Mouse (Mus musculus) megakaryocyte, embryonic 14.5 days (primary cell): ENCODE data around the gene Arhgdia. TPM values are rescaled to one million over a fixed set of nuclear protein-coding genes. Genes with fewer than 3 reads are reported as not detected.

Experiments
- H3K27me3 ChIP-seq: replicated peaks from 2 replicates; pipeline ENCODE3; 2012; ENCODE audit warnings: inconsistent platforms
- H3K36me3 ChIP-seq: replicated peaks from 2 replicates; pipeline ENCODE3; 2012; ENCODE audit warnings: low read length, inconsistent platforms, mixed read lengths
- H3K4me1 ChIP-seq: 2 replicates; pipeline ENCODE4 v1.6.1; 2012; ENCODE audit warnings: inconsistent platforms
- H3K4me3 ChIP-seq: replicated peaks from 2 replicates; pipeline ENCODE3; 2012; ENCODE audit warnings: moderate library complexity, mild to moderate bottlenecking, inconsistent platforms
- H3K9me3 ChIP-seq: 2 replicates; pipeline ENCODE4 v1.6.1; 2012; ENCODE audit warnings: inconsistent platforms
- FLI1 ChIP-seq: IDR thresholded peaks from 2 replicates; pipeline ENCODE4 v1.6.1; 2012; ENCODE audit warnings: low read length, inconsistent platforms, mixed read lengths
- GATA1 ChIP-seq: IDR thresholded peaks from 3 replicates; pipeline ENCODE4 v1.6.1; 2012; ENCODE audit warnings: mixed read lengths, low read length, inconsistent platforms, borderline replicate concordance
- polyA plus RNA-seq: library from polyadenylated mRNA; stranded (reverse); fragments of >175 nt; gene quantifications from 2 replicates; pipeline ENCODE4 v1.2.3, GENCODE M21; 2012; ENCODE audit warnings: low replicate concordance; ENCODE audit not compliant: insufficient read depth

Arhgdia gene
- 1,582 and 1,923 TPM in 2 replicates for polyA plus RNA-seq

DNA sequence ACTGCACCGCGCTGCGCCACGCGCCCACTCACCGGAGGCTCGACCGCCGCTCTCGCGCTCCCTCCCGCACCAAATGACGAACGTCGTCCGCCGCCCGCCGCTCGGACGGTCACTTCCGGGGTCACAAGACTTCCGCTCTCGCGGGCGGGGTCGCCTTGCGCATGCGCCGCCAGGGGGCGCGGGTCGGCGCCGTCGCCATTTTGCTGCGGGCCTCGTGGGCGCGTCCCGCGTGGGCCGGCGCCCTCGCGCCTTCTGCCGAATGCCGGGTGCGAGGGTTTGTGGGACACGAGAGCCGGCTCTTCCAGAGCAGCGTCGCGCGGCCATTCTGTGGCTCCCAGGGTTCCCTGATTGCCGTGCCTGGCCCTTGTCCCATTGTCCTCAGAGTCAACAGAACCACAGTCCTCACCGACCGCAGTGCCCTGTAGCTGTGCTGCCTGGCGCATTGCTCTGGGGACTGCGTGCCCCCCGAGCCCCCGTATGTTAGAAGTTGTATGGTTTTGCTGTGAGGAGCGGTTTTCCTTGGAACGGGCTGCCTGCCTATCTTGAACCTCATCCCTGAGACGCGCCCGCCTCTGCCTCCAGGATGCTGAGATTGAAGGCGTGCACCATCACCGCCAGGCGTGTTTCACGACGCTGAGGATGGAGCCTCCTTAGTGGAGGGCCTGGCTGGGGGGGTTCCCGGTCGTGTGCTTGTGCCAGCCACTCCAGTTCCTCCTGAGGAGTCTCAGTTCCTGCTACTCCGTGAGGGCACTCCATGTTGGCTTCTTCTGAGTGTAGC, at the start of gene Arhgdia:
Gene Arhgdia (minus strand): TSS at position 135 of the 778 bp plus-strand sequence.
- peaks cover 60% of the 10 kb centered on the region for H3K36me3 ChIP-seq
- no peaks in the 10 kb centered on the region for H3K9me3 ChIP-seq
- H3K4me3 ChIP-seq = peak within 1 kb of the TSS; percentile 98
- H3K4me1 ChIP-seq = peaks cover 51% of the 10 kb centered on the region
- H3K27me3 ChIP-seq = no peaks in the 10 kb centered on the region
- TF ChIP-seq FLI1 = no peak; the same call in 1 of the 2 replicates
- no peak for TF ChIP-seq GATA1

DNA sequence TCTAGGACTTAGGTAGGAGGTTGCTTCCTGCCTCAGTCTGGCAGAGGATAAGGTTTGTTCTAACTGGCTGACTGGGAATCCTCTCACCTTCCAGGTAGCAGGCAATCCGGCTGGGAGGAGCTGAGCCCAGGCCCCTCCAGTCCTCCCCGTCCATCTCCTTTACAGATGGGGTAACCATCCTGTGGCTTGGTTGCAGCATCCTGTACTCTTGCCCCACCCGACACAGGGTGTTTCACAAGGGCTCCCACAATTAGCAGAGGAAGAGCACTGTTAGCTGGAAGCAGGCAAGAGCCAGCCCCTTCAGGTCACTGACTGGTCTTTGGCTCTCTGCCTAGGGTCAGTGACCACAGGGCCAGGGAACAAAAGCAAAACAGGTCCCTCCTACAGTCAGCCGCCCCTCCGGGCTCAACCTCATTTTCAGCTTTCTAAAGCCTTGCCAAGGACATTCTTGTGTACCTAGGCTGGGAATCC, 49.0 kb upstream of the Arhgdia start:
- H3K27me3 ChIP-seq = no peaks in the 10 kb centered on the region
- no peak for TF ChIP-seq GATA1
- no peak for TF ChIP-seq FLI1
- peak overlapping the region; percentile 93 for H3K4me3 ChIP-seq
- H3K4me1 ChIP-seq = peaks cover 80% of the 10 kb centered on the region
- H3K36me3 ChIP-seq = peaks cover 34% of the 10 kb centered on the region
- H3K9me3 ChIP-seq = no peaks in the 10 kb centered on the region

DNA sequence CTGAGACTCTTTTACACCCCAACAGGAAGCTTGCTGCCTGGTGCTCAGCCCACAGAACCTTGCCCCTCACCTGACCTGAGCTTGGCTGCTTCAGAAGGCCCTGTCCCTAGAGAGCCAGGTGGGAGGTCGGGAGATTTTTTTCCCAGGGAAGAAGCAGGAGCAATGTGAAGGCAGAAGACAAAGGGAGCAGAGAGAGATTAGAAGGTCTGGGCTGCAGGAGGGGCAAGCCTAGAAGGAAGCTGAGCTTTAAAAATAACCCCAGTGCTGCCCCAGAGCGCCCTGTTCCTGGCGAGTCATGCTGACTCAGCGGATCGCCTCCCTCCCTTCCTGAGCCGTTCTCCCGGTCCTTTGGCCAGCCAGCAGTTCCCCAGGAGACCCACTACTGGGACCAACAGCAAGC, 48.5 kb upstream of the Arhgdia start:
- H3K4me3 ChIP-seq = peak overlapping the region; percentile 93
- H3K9me3 ChIP-seq = no peaks in the 10 kb centered on the region
- H3K4me1 ChIP-seq = peaks cover 81% of the 10 kb centered on the region
- TF ChIP-seq GATA1 (no peak), FLI1 (no peak)
- no peaks in the 10 kb centered on the region for H3K27me3 ChIP-seq
- H3K36me3 ChIP-seq = peaks cover 38% of the 10 kb centered on the region

DNA sequence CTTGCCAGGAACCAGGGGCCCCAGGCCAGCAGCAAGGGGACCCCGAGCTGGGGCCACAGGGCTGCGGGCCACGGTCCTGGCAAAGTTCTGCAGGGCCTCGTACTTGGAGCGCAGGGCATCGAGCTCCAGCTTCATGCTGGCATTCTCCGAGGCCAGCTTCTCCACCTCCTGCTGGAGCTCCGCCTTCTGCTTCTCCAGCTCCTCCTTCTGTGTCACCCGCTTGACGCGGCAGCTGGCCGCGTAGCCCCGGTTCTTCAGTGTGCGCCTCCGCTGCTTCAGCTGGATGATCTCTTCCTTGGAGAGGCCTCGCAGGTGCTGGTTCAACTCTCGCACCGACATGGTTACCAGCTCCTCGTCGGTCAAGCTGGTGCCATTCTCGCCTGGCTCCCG, 47.9 kb upstream of the Arhgdia start:
- H3K4me3 ChIP-seq = peak overlapping the region; percentile 93
- TF ChIP-seq FLI1 (no peak), GATA1 (no peak)
- H3K36me3 ChIP-seq = peaks cover 38% of the 10 kb centered on the region
- peaks cover 76% of the 10 kb centered on the region for H3K4me1 ChIP-seq
- H3K27me3 ChIP-seq = no peaks in the 10 kb centered on the region
- no peaks in the 10 kb centered on the region for H3K9me3 ChIP-seq

DNA sequence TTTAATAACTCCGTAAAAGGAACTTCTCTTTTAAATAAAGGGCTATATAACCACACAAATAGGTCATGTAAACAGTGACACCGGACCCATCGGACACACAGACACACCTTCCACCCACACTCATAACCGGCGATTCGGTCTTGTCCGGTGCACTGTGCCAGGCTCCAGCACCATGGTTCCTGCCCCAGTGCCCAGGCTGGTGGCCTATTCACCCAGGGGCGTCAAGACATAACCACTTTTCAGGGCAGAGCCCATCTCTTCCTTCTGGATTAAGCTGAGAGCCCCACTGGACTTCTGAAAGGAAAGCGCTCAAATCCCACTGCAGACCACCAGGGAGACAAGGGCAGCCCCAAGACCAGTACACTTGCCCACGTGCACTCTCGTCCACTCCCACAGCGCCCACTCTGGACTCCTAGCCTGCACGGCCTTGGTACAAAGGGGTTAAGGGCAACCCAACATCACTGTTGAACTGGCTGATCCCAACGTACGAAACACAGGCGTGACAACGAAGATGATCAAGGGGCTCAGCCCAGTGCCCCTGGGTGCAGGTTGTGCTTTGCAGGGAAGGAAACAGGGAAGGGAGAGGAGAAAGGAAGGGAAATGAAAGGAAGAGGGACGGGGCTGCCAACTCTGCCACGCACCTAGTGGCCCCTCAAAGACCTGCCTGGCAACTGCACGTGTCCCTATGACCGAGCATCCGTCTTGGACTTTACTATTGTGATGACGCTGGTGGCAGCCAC, 47.3 kb upstream of the Arhgdia start:
- no peak for TF ChIP-seq FLI1
- no peak for TF ChIP-seq GATA1
- Histone ChIP-seq H3K9me3 (no peaks in the 10 kb centered on the region), H3K27me3 (no peaks in the 10 kb centered on the region), H3K4me3 (peak overlapping the region; percentile 93), H3K4me1 (peaks cover 76% of the 10 kb centered on the region), H3K36me3 (peaks cover 41% of the 10 kb centered on the region)

GRCm38 (mm10) chr11:120627468-120628300, 46.3 kb upstream of the Arhgdia start:
- Histone ChIP-seq H3K4me1 (peaks cover 85% of the 10 kb centered on the region), H3K36me3 (peaks cover 52% of the 10 kb centered on the region), H3K4me3 (peak overlapping the region; percentile 93)

GRCm38 (mm10) chr11:120626785-120627467, 45.5 kb upstream of the Arhgdia start:
- Histone ChIP-seq H3K4me1 (peaks cover 92% of the 10 kb centered on the region), H3K9me3 (no peaks in the 10 kb centered on the region), H3K36me3 (peaks cover 60% of the 10 kb centered on the region), H3K27me3 (no peaks in the 10 kb centered on the region), H3K4me3 (peak overlapping the region; percentile 93)
- TF ChIP-seq FLI1 = no peak
- TF ChIP-seq GATA1 = no peak

More at GRCm38 (mm10) chr11:120627468-120628300, 46.3 kb upstream of the Arhgdia start:
- no peaks in the 10 kb centered on the region for H3K27me3 ChIP-seq
- TF ChIP-seq GATA1 = no peak
- no peak for TF ChIP-seq FLI1
- no peaks in the 10 kb centered on the region for H3K9me3 ChIP-seq

DNA sequence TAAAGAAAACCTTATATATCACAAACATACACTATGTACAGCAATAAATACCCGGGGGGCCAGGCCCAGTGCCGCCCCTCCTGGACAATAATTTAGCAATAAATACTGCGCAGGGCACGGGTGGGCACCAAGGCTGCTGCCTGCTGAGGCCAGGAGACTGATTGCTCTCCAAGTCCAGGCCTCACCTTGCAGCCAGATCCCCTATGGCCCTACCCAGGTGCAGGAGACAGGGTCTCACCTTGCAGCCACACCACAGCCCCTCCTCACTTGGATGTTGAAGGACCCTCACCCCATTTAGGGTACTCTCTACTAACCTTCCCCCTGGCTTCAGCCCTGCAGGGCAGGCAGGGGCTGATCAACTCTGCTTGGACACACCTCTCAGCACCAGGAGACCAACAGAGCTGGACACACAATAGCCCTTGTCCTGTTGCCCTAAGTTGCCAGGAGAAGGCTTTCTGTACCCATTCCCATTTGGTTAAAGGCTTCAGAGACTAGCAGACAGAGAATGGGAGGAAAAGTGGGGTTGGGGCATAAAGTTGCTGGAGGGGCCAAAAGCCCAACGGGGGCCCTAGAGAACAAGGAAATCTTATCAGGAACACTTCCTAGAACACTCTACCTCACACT, 43.8 kb upstream of the Arhgdia start, which contains the start of gene Sirt7:
Gene Sirt7 (minus strand): TSS at position 89 of the 624 bp plus-strand sequence.
- H3K36me3 ChIP-seq = peaks cover 76% of the 10 kb centered on the region
- H3K9me3 ChIP-seq = no peaks in the 10 kb centered on the region
- peak within 1 kb of the TSS; percentile 93 for H3K4me3 ChIP-seq
- H3K4me1 ChIP-seq = peaks cover 89% of the 10 kb centered on the region
- no peak for TF ChIP-seq FLI1
- TF ChIP-seq GATA1 = no peak
- H3K27me3 ChIP-seq = no peaks in the 10 kb centered on the region
